Mouse (Mus musculus): ENCODE measurements around the gene Fgf2. TPM values are rescaled to one million over a fixed set of nuclear protein-coding genes. Genes with fewer than 3 reads are reported as not detected.

The Fgf2 gene
- total and polyA plus RNA-seq, 3 experiments = 0.15 to 0.53 TPM; not detected in 1

DNA sequence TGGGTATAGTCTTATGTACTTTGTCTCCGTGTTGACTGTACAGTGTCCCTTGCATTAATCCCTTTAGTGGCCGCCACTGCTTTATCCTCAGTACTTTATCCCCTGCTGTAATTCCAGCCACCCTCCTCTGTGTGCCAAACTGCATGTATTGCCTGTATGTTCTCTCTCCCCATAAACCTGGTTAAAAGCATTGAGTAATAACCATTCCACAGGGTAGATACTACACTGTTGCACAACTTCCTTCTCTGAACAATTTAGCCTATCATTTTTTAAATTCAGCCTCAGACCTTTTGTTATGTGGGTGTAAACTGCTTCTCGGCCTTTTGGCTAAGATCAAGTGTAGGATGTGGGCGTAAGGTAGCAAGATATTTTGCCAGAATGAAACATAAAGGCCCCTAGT lies 17.0 kb downstream of the Fgf2 start:
- Histone ChIP-seq H3K4me3 (ENCODE audit: control insufficient read depth in 1 of 2, insufficient read depth in 1 of 2, low read depth in 2 of 2, low read length in 2 of 2) (no peak overlapping the region), H3K27ac (ENCODE audit: control insufficient read depth, low read depth, low read length) (no peak overlapping the region), H3K9ac (ENCODE audit: control insufficient read depth, low read depth, low read length, poor library complexity, severe bottlenecking) (no peak overlapping the region; the same call in 1 of the 2 replicates), H3K9me3 (replicated peaks; ENCODE audit: insufficient read depth, low read length) (no peaks in the 10 kb centered on the region), H3K4me1 (ENCODE audit: control insufficient read depth in 1 of 2, insufficient read depth in 2 of 2, low read length in 2 of 2) (peaks cover 0 to 12% of the 10 kb centered on the region in 2 experiments; a peak in 2 of 4 replicates), H3K36me3 (ENCODE audit: control insufficient read depth in 1 of 2, insufficient read depth in 2 of 2, low read length in 2 of 2) (peaks cover 0 to 4% of the 10 kb centered on the region in 2 experiments; a peak in 2 of 4 replicates), H3K27me3 (ENCODE audit: control insufficient read depth in 1 of 2, insufficient read depth in 2 of 2, low read length in 2 of 2) (no peaks in the 10 kb centered on the region; a peak in 1 of 4 replicates), H3K79me2 (ENCODE audit: control insufficient read depth, insufficient read depth, low read length, poor library complexity) (no peaks in the 10 kb centered on the region)
- no peak for DNase-seq (ENCODE audit: low read depth, low spot score)
- TF ChIP-seq CHD1 (IDR thresholded peaks at IDR 0.05; ENCODE audit: low read depth, low read length) (no peak), GABPA (IDR thresholded peaks at IDR 0.05; ENCODE audit: low read depth, low read length) (no peak), ZC3H11A (IDR thresholded peaks at IDR 0.05; ENCODE audit: low read depth, low read length) (no peak), EP300 (IDR thresholded peaks at IDR 0.05; ENCODE audit: low read depth in 1 of 2, low read length in 2 of 2) (no peak), USF2 (IDR thresholded peaks at IDR 0.05; ENCODE audit: borderline replicate concordance in 1 of 2, insufficient read depth in 1 of 2, low read depth in 1 of 2, low read length in 2 of 2) (no peak), MXI1 (IDR thresholded peaks at IDR 0.05; ENCODE audit: low read depth, low read length) (no peak)

DNA sequence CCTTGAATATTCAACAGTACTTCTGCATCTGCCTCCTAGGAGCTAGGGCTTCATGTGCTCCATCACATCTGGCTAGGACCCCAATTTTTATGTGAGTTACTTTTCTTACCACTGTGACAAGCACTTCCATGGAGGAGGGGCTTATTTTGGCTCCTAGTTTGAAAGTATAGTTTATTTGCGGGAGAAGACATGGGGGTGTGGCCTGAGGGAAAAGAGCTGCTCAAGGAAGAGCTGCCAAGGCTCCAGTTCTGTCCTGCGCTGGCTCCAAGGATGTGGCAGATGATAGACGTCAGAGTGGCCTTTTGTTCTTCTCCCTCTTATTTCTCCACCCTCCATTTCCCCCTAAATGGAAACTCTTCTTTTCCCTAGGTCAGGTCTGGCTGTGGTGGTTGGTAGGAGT lies 17.8 kb downstream of the Fgf2 start:
- peaks cover 0 to 4% of the 10 kb centered on the region in 2 experiments; a peak in 2 of 4 replicates for H3K36me3 ChIP-seq (ENCODE audit: control insufficient read depth in 1 of 2, insufficient read depth in 2 of 2, low read length in 2 of 2)
- DNase-seq (ENCODE audit: low read depth, low spot score) = no peak
- no peak for TF ChIP-seq E2F4 (IDR thresholded peaks at IDR 0.05; ENCODE audit: borderline replicate concordance, low read depth, low read length)
- TF ChIP-seq EP300 (IDR thresholded peaks at IDR 0.05; ENCODE audit: low read depth in 1 of 2, low read length in 2 of 2) = no peak
- no peak for TF ChIP-seq GATA1 (IDR thresholded peaks at IDR 0.05; ENCODE audit: low read depth, low read length)
- TF ChIP-seq TCF12 (IDR thresholded peaks at IDR 0.05; ENCODE audit: low read depth, low read length) = no peak
- no peak; the same call in 1 of the 2 replicates for TF ChIP-seq MAX (IDR thresholded peaks at IDR 0.05; ENCODE audit: low read length)
- no peak for TF ChIP-seq ZNF384 (IDR thresholded peaks at IDR 0.05; ENCODE audit: low read depth, low read length)
- no peak for TF ChIP-seq ETS1 (IDR thresholded peaks at IDR 0.05; ENCODE audit: low read depth, low read length)
- no peak for TF ChIP-seq ZMIZ1 (IDR thresholded peaks at IDR 0.05; ENCODE audit: low read depth, low read length)
- no peak for TF ChIP-seq SIN3A (IDR thresholded peaks at IDR 0.05; ENCODE audit: low read length)
- TF ChIP-seq MAZ (IDR thresholded peaks at IDR 0.05; ENCODE audit: low read depth, low read length) = no peak
- TF ChIP-seq CHD1 (IDR thresholded peaks at IDR 0.05; ENCODE audit: low read depth, low read length) = no peak
- no peak for TF ChIP-seq USF1 (IDR thresholded peaks at IDR 0.05; ENCODE audit: low read depth, low read length)
- no peak for TF ChIP-seq MEF2A (IDR thresholded peaks at IDR 0.05; ENCODE audit: extremely low read depth, insufficient replicate concordance, low read depth, low read length, poor library complexity, severe bottlenecking)
- TF ChIP-seq TAL1 (IDR thresholded peaks at IDR 0.05; ENCODE audit: low read length) = no peak
- no peak for TF ChIP-seq NRF1 (IDR thresholded peaks at IDR 0.05; ENCODE audit: insufficient read depth, low read depth, low read length, poor library complexity, severe bottlenecking)
- TF ChIP-seq SMC3 (IDR thresholded peaks at IDR 0.05; ENCODE audit: low read depth, low read length) = no peak
- TF ChIP-seq ZKSCAN1 (IDR thresholded peaks at IDR 0.05; ENCODE audit: low read depth, low read length) = no peak
- no peak for TF ChIP-seq MAFK (IDR thresholded peaks at IDR 0.05; ENCODE audit: borderline replicate concordance, low read depth, low read length)
- no peak for TF ChIP-seq CTCF (IDR thresholded peaks at IDR 0.05 in 2 of 3, conservative IDR thresholded peaks at IDR 0.05 in 1 of 3; ENCODE audit: control insufficient read depth in 1 of 3, insufficient read depth in 1 of 3, low read depth in 2 of 3, low read length in 3 of 3, poor library complexity in 1 of 3, severe bottlenecking in 1 of 3)
- TF ChIP-seq MYC (IDR thresholded peaks at IDR 0.05; ENCODE audit: low read depth, low read length) = no peak
- H3K9ac ChIP-seq (ENCODE audit: control insufficient read depth, low read depth, low read length, poor library complexity, severe bottlenecking) = no peak overlapping the region
- no peak overlapping the region; a peak in 1 of 4 replicates for H3K4me3 ChIP-seq (ENCODE audit: control insufficient read depth in 1 of 2, insufficient read depth in 1 of 2, low read depth in 2 of 2, low read length in 2 of 2)
- H3K27ac ChIP-seq (ENCODE audit: control insufficient read depth, low read depth, low read length) = no peak overlapping the region
- H3K4me1 ChIP-seq (ENCODE audit: control insufficient read depth in 1 of 2, insufficient read depth in 2 of 2, low read length in 2 of 2) = peaks cover 0 to 12% of the 10 kb centered on the region in 2 experiments; a peak in 2 of 4 replicates
- no peaks in the 10 kb centered on the region; a peak in 1 of 4 replicates for H3K27me3 ChIP-seq (ENCODE audit: control insufficient read depth in 1 of 2, insufficient read depth in 2 of 2, low read length in 2 of 2)
- H3K79me2 ChIP-seq (ENCODE audit: control insufficient read depth, insufficient read depth, low read length, poor library complexity) = no peaks in the 10 kb centered on the region
- H3K9me3 ChIP-seq (replicated peaks; ENCODE audit: insufficient read depth, low read length) = no peaks in the 10 kb centered on the region

All from MEL (cell line).